Mouse (Mus musculus) hindbrain, embryonic 10.5 days (tissue): ENCODE measurements around the gene Xrra1. TPM values are rescaled to one million over a fixed set of nuclear protein-coding genes. Genes with fewer than 3 reads are reported as not detected.

Experiments used
- DNase-seq: peaks from one replicate; pipeline ENCODE4 v3.0.0-alpha.2; 2017; ENCODE audit warnings: low spot score
- H3K27ac ChIP-seq: fragments of 300-500 bp; sonication (generic); 2 replicates; pipeline ENCODE4 v1.5.1; 2016; ENCODE audit warnings: mild to moderate bottlenecking, moderate library complexity
- H3K27me3 ChIP-seq: fragments of 300-500 bp; sonication (generic); 2 replicates; pipeline ENCODE4 v1.6.1; 2016; ENCODE audit warnings: mild to moderate bottlenecking; ENCODE audit not compliant: poor library complexity, insufficient read depth, severe bottlenecking
- H3K36me3 ChIP-seq: fragments of 300-500 bp; sonication (generic); 2 replicates; pipeline ENCODE4 v1.6.1; 2016; ENCODE audit warnings: mild to moderate bottlenecking, moderate library complexity
- H3K4me1 ChIP-seq: fragments of 300-500 bp; sonication (generic); replicated peaks from 2 replicates; pipeline ENCODE4 v1.6.1; 2016; ENCODE audit warnings: mild to moderate bottlenecking
- H3K4me3 ChIP-seq: fragments of 300-500 bp; sonication (generic); 2 replicates; pipeline ENCODE4 v1.5.1; 2016; ENCODE audit warnings: mild to moderate bottlenecking, moderate library complexity
- H3K9me3 ChIP-seq: fragments of 300-500 bp; sonication (generic); 2 replicates; pipeline ENCODE4 v1.6.1; 2016; ENCODE audit warnings: mild to moderate bottlenecking, moderate library complexity
- WGBS: fragments of 180-500 bp; shearing (Covaris S2); methylation state at CpG from one replicate; pipeline ENCODE4 v1.1.7; 2016; 5-methylcytosine and 5-hydroxymethylcytosine counted together
- polyA plus RNA-seq: library from polyadenylated mRNA; unstranded; fragments of >200 nt; fragmentation: Nextera tagmentation; extraction: Ambion mirVana; gene quantifications from 2 replicates; pipeline ENCODE4 v1.2.1, GENCODE M21; 2016

Gene Xrra1
- polyA plus RNA-seq, 1 experiment from 2014 or later = 0.68 TPM

GRCm38 (mm10) chr7:99966011-99966721 lies 107.2 kb downstream of the Xrra1 start:
- no peaks in the 10 kb centered on the region for H3K9me3 ChIP-seq
- WGBS = 41% methylated on average over 9 of the region's 9 CpGs
- no peak overlapping the region for H3K4me3 ChIP-seq
- peak overlapping the region; percentile 84 for H3K27ac ChIP-seq
- no peaks in the 10 kb centered on the region for H3K36me3 ChIP-seq
- peaks cover 51% of the 10 kb centered on the region for H3K4me1 ChIP-seq
- H3K27me3 ChIP-seq = no peaks in the 10 kb centered on the region
- peak; percentile 27 for DNase-seq

Other genes with a start within 250 kb of the Xrra1 start
- gene Tpbgl, start 232.0 kb upstream of the Xrra1 start, polyA plus RNA-seq = 0.59 and 0.81 TPM in 2 replicates
- gene Slco2b1, start 147.8 kb upstream of the Xrra1 start, polyA plus RNA-seq = 2.3 and 3.5 TPM in 2 replicates
- not detected in 2 replicates for gene Olfr520, start 128.8 kb upstream of the Xrra1 start, polyA plus RNA-seq
- gene Olfr521, start 95.6 kb upstream of the Xrra1 start, polyA plus RNA-seq = not detected in 2 replicates
- 1.9 and 2.1 TPM in 2 replicates for gene Neu3, start 30.7 kb upstream of the Xrra1 start, polyA plus RNA-seq
- gene Spcs2, start 4.3 kb downstream of the Xrra1 start, polyA plus RNA-seq = 352 and 393 TPM in 2 replicates
- gene Rnf169, start 121.3 kb downstream of the Xrra1 start, polyA plus RNA-seq = 4.7 and 5.9 TPM in 2 replicates
- 0.37 and 0.56 TPM in 2 replicates for gene Chrdl2, start 147.1 kb downstream of the Xrra1 start, polyA plus RNA-seq